Mouse (Mus musculus): ENCODE data around the gene 4930572O03Rik. TPM values are rescaled to one million over a fixed set of nuclear protein-coding genes. Genes with fewer than 3 reads are reported as not detected.
"Not testable (repeated sequence)": the region's sequence is repeated elsewhere in the genome, so short reads cannot be mapped to it uniquely, and the experiment has no call there.

4930572O03Rik gene
- total RNA-seq (2014; fragmentation: Nextera tagmentation) (not detected in 2 replicates), total RNA-seq (2017) (not detected in 2 replicates), polyA plus RNA-seq (2012) (not detected in 2 replicates)

GRCm38 (mm10) chr5:15656959-15657358 is at the start of gene 4930572O03Rik:
4930572O03Rik (minus strand) TSS chr5:15657059.
- H3K4me1 ChIP-seq (ENCODE audit: insufficient read depth, low read depth, low read length); DNase-seq (ENCODE audit: low spot score); H3K9me3 ChIP-seq (replicated peaks); H3K27me3 ChIP-seq (ENCODE audit: insufficient read depth, low read length); H3K36me3 ChIP-seq (replicated peaks); ATAC-seq (ENCODE audit: extremely low read depth, insufficient number of reproducible peaks, low FRiP score, poor library complexity, severe bottlenecking); H3K4me3 ChIP-seq (ENCODE audit: low read depth, low read length): not testable (repeated sequence)

GRCm38 (mm10) chr5:15702891-15703290 is 46.0 kb upstream of the 4930572O03Rik start:
- not testable (repeated sequence) for H3K27me3 ChIP-seq (ENCODE audit: insufficient read depth, low read length)

GRCm38 (mm10) chr5:15697719-15698118 is 40.9 kb upstream of the 4930572O03Rik start:
- not testable (repeated sequence) for H3K9me3 ChIP-seq (replicated peaks); H3K27me3 ChIP-seq (ENCODE audit: insufficient read depth, low read length); DNase-seq (ENCODE audit: low spot score); H3K36me3 ChIP-seq (replicated peaks); H3K4me1 ChIP-seq (ENCODE audit: insufficient read depth, low read depth, low read length); ATAC-seq (ENCODE audit: extremely low read depth, insufficient number of reproducible peaks, low FRiP score, poor library complexity, severe bottlenecking); H3K4me3 ChIP-seq (ENCODE audit: low read depth, low read length)

More at GRCm38 (mm10) chr5:15702891-15703290, 46.0 kb upstream of the 4930572O03Rik start:
- not testable (repeated sequence) for H3K4me1 ChIP-seq (ENCODE audit: insufficient read depth, low read depth, low read length); H3K4me3 ChIP-seq (ENCODE audit: low read depth, low read length); ATAC-seq (ENCODE audit: extremely low read depth, insufficient number of reproducible peaks, low FRiP score, poor library complexity, severe bottlenecking); H3K36me3 ChIP-seq (replicated peaks); H3K9me3 ChIP-seq (replicated peaks); DNase-seq (ENCODE audit: low spot score)

GRCm38 (mm10) chr5:15691849-15692248 is 35.0 kb upstream of the 4930572O03Rik start:
- H3K27me3 ChIP-seq (ENCODE audit: insufficient read depth, low read length); H3K4me3 ChIP-seq (ENCODE audit: low read depth, low read length); H3K36me3 ChIP-seq (replicated peaks); H3K4me1 ChIP-seq (ENCODE audit: insufficient read depth, low read depth, low read length); ATAC-seq (ENCODE audit: extremely low read depth, insufficient number of reproducible peaks, low FRiP score, poor library complexity, severe bottlenecking); DNase-seq (ENCODE audit: low spot score); H3K9me3 ChIP-seq (replicated peaks): not testable (repeated sequence)

- H3K9me3 ChIP-seq (replicated peaks); H3K27me3 ChIP-seq (ENCODE audit: insufficient read depth, low read length); H3K4me1 ChIP-seq (ENCODE audit: insufficient read depth, low read depth, low read length); DNase-seq (ENCODE audit: low spot score); ATAC-seq (ENCODE audit: extremely low read depth, insufficient number of reproducible peaks, low FRiP score, poor library complexity, severe bottlenecking); H3K36me3 ChIP-seq (replicated peaks); H3K4me3 ChIP-seq (ENCODE audit: low read depth, low read length): not testable (repeated sequence)
Observed at GRCm38 (mm10) chr5:15690822-15691221, 34.0 kb upstream of the 4930572O03Rik start.

GRCm38 (mm10) chr5:15689659-15690213 is 32.9 kb upstream of the 4930572O03Rik start:
- H3K27me3 ChIP-seq (ENCODE audit: insufficient read depth, low read length); H3K4me3 ChIP-seq (ENCODE audit: low read depth, low read length); H3K4me1 ChIP-seq (ENCODE audit: insufficient read depth, low read depth, low read length); DNase-seq (ENCODE audit: low spot score); H3K36me3 ChIP-seq (replicated peaks); H3K9me3 ChIP-seq (replicated peaks): not testable (repeated sequence)
- ATAC-seq (ENCODE audit: extremely low read depth, insufficient number of reproducible peaks, low FRiP score, poor library complexity, severe bottlenecking): peak; percentile 8; the same call in 1 of the 2 replicates

- not testable (repeated sequence) for DNase-seq (ENCODE audit: low spot score); H3K4me3 ChIP-seq (ENCODE audit: low read depth, low read length); H3K4me1 ChIP-seq (ENCODE audit: insufficient read depth, low read depth, low read length); H3K9me3 ChIP-seq (replicated peaks); H3K27me3 ChIP-seq (ENCODE audit: insufficient read depth, low read length); H3K36me3 ChIP-seq (replicated peaks); ATAC-seq (ENCODE audit: extremely low read depth, insufficient number of reproducible peaks, low FRiP score, poor library complexity, severe bottlenecking)
Observed at GRCm38 (mm10) chr5:15688874-15689658, 32.2 kb upstream of the 4930572O03Rik start.

- not testable (repeated sequence) for DNase-seq (ENCODE audit: low spot score); H3K4me1 ChIP-seq (ENCODE audit: insufficient read depth, low read depth, low read length); ATAC-seq (ENCODE audit: extremely low read depth, insufficient number of reproducible peaks, low FRiP score, poor library complexity, severe bottlenecking); H3K9me3 ChIP-seq (replicated peaks); H3K36me3 ChIP-seq (replicated peaks); H3K27me3 ChIP-seq (ENCODE audit: insufficient read depth, low read length); H3K4me3 ChIP-seq (ENCODE audit: low read depth, low read length)
Observed at GRCm38 (mm10) chr5:15681301-15682035, 24.6 kb upstream of the 4930572O03Rik start.

GRCm38 (mm10) chr5:15679980-15680949 is 23.4 kb upstream of the 4930572O03Rik start:
- not testable (repeated sequence) for DNase-seq (ENCODE audit: low spot score); H3K4me3 ChIP-seq (ENCODE audit: low read depth, low read length); H3K4me1 ChIP-seq (ENCODE audit: insufficient read depth, low read depth, low read length); H3K9me3 ChIP-seq (replicated peaks); H3K36me3 ChIP-seq (replicated peaks); H3K27me3 ChIP-seq (ENCODE audit: insufficient read depth, low read length)
- ATAC-seq (ENCODE audit: extremely low read depth, insufficient number of reproducible peaks, low FRiP score, poor library complexity, severe bottlenecking): peak; percentile 34; the same call in 1 of the 2 replicates

GRCm38 (mm10) chr5:15678907-15679306 is 22.0 kb upstream of the 4930572O03Rik start:
- not testable (repeated sequence) for ATAC-seq (ENCODE audit: extremely low read depth, insufficient number of reproducible peaks, low FRiP score, poor library complexity, severe bottlenecking); H3K4me3 ChIP-seq (ENCODE audit: low read depth, low read length); H3K36me3 ChIP-seq (replicated peaks); H3K9me3 ChIP-seq (replicated peaks); H3K4me1 ChIP-seq (ENCODE audit: insufficient read depth, low read depth, low read length); H3K27me3 ChIP-seq (ENCODE audit: insufficient read depth, low read length); DNase-seq (ENCODE audit: low spot score)

- H3K27me3 ChIP-seq (ENCODE audit: insufficient read depth, low read length); ATAC-seq (ENCODE audit: extremely low read depth, insufficient number of reproducible peaks, low FRiP score, poor library complexity, severe bottlenecking); DNase-seq (ENCODE audit: low spot score); H3K4me3 ChIP-seq (ENCODE audit: low read depth, low read length); H3K36me3 ChIP-seq (replicated peaks); H3K4me1 ChIP-seq (ENCODE audit: insufficient read depth, low read depth, low read length); H3K9me3 ChIP-seq (replicated peaks): not testable (repeated sequence)
Observed at GRCm38 (mm10) chr5:15677750-15678149, 20.9 kb upstream of the 4930572O03Rik start.

Measured in G1E (cell line).